Mouse (Mus musculus): Measurements from ENCODE around the gene Arhgap45. TPM values are rescaled to one million over a fixed set of nuclear protein-coding genes. Genes with fewer than 3 reads are reported as not detected.

Arhgap45 gene
- polyA plus RNA-seq, 1 experiment, result 1.6 TPM

DNA sequence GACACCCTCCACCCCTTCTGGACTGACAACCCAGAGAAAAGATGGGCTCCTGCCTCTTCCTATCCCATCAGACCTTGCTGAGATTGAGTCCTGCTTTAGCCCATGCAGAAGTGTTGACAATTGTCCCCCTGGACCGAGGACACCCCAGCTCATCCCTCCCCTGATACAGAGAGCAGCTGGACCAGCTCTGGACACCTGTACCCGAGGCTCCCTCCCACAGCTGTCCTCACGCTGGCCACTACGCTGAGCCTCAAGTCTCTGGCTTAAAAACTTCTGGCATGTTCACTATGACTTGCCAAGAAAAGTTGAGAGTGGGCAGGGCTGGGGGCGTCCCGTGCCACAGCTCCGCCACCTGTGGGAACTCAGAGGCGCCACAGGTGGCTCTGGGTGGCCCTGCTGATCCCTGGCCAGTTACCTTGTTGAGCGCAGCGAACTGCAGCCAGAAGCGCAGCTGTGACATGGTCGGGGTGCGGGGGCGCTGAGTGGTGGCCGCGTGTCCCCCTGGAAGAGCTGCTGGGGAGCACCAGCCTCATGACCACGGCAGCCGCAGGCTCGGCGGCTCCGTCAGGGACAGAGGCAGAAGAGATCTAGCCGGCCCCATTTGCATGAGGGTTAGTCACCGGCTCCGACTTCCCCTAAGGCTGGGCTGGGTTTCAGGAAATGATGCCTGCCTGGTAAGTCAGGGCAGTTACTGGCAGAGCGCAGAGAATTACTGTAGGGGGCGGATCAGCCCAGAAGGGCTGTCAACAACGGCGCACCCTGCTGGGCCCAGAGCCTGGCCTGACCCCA is 58.6 kb downstream of the Arhgap45 start:
- Histone ChIP-seq H3K79me2 (ENCODE audit: control insufficient read depth, insufficient read depth) (peaks cover 25% of the 10 kb centered on the region), H3K4me3 (ENCODE audit: insufficient read depth, poor library complexity, severe bottlenecking) (peak overlapping the region; percentile 19), H3K36me3 (ENCODE audit: control insufficient read depth, insufficient read depth) (peaks cover 32% of the 10 kb centered on the region), H3K27me3 (ENCODE audit: control insufficient read depth, insufficient read depth, insufficient read length) (no peaks in the 10 kb centered on the region), H3ac (ENCODE audit: control insufficient read depth, insufficient read length, low read depth) (peak overlapping the region; percentile 49), H3K79me3 (ENCODE audit: low read depth) (peaks cover 7% of the 10 kb centered on the region)
- TF ChIP-seq MYOD1 (IDR thresholded peaks at IDR 0.05; ENCODE audit: control insufficient read depth, insufficient read length, low read depth), result no peak
- TF ChIP-seq USF1 (IDR thresholded peaks at IDR 0.05; ENCODE audit: low read depth), result no peak
- TF ChIP-seq MAX (IDR thresholded peaks at IDR 0.05), result no peak
- peak; percentile 41 for TF ChIP-seq CTCF (IDR thresholded peaks at IDR 0.05; ENCODE audit: control insufficient read depth, insufficient read depth, insufficient read length)
- no peak for TF ChIP-seq CEBPB (IDR thresholded peaks at IDR 0.05; ENCODE audit: low read depth)
- TF ChIP-seq FOSL1 (IDR thresholded peaks at IDR 0.05; ENCODE audit: insufficient read depth, low read length, poor library complexity, severe bottlenecking), result no peak

DNA sequence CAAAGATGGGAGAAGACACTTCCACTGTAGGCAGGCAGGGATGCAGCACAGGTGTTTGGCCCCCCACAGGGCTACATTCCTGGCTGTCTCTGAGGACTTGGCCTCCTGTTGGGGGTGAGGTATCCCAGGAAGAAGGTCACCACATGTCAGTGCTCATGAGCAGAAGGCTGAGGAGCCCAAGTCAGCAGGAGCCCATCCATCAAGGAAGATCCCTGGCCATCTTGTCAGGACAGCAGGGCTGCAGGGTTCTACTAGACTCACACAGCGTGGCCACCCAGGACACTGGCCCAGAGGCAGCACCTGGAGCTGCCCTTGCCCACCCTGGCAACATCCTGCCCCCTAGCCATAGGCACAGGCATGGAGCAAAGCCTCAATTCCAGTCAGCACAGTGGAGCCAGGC is 59.5 kb downstream of the Arhgap45 start:
- no peak overlapping the region for H3K4me3 ChIP-seq (ENCODE audit: insufficient read depth, poor library complexity, severe bottlenecking)
- no peaks in the 10 kb centered on the region for H3K27me3 ChIP-seq (ENCODE audit: control insufficient read depth, insufficient read depth, insufficient read length)

DNA sequence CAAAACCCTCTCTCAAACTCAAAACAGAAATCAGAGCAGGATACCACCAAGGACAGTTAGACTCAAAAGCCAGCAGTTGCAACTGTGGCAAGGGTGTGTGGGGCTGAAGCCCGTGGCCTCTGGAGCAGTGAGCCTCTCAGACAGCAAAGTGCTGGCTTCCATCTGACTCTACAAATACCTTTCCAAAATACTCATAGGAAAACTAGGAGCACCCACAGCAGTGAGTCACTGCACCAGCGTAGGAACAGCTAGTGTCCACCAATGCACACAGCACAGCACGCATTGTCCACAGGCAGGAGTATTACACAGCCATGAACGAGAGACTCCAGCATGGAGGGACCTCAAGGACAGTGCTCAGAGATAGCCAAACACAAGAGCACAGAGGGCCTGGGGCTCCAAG is 59.9 kb downstream of the Arhgap45 start:
- Histone ChIP-seq H3ac (ENCODE audit: control insufficient read depth, insufficient read length, low read depth) (no peak overlapping the region), H3K4me3 (ENCODE audit: insufficient read depth, poor library complexity, severe bottlenecking) (no peak overlapping the region), H3K79me2 (ENCODE audit: control insufficient read depth, insufficient read depth) (peaks cover 23% of the 10 kb centered on the region), H3K36me3 (ENCODE audit: control insufficient read depth, insufficient read depth) (peaks cover 46% of the 10 kb centered on the region), H3K79me3 (ENCODE audit: low read depth) (peaks cover 7% of the 10 kb centered on the region), H3K27me3 (ENCODE audit: control insufficient read depth, insufficient read depth, insufficient read length) (no peaks in the 10 kb centered on the region)
- TF ChIP-seq MYOG (IDR thresholded peaks at IDR 0.05; ENCODE audit: control insufficient read depth, extremely low read depth, insufficient read length) (no peak), MAX (IDR thresholded peaks at IDR 0.05) (no peak), MYOD1 (IDR thresholded peaks at IDR 0.05; ENCODE audit: control insufficient read depth, insufficient read length, low read depth) (no peak), USF1 (IDR thresholded peaks at IDR 0.05; ENCODE audit: low read depth) (no peak), FOSL1 (IDR thresholded peaks at IDR 0.05; ENCODE audit: insufficient read depth, low read length, poor library complexity, severe bottlenecking) (no peak), CTCF (IDR thresholded peaks at IDR 0.05; ENCODE audit: control insufficient read depth, insufficient read depth, insufficient read length) (no peak), CEBPB (IDR thresholded peaks at IDR 0.05; ENCODE audit: low read depth) (no peak)

More for the DNA sequence above, 59.5 kb downstream of the Arhgap45 start:
- H3K79me3 ChIP-seq (ENCODE audit: low read depth), result peaks cover 7% of the 10 kb centered on the region
- H3ac ChIP-seq (ENCODE audit: control insufficient read depth, insufficient read length, low read depth), result peak overlapping the region; percentile 21
- H3K36me3 ChIP-seq (ENCODE audit: control insufficient read depth, insufficient read depth), result peaks cover 41% of the 10 kb centered on the region
- TF ChIP-seq MYOG (IDR thresholded peaks at IDR 0.05; ENCODE audit: control insufficient read depth, extremely low read depth, insufficient read length) (no peak), CEBPB (IDR thresholded peaks at IDR 0.05; ENCODE audit: low read depth) (no peak), FOSL1 (IDR thresholded peaks at IDR 0.05; ENCODE audit: insufficient read depth, low read length, poor library complexity, severe bottlenecking) (no peak), USF1 (IDR thresholded peaks at IDR 0.05; ENCODE audit: low read depth) (no peak), CTCF (IDR thresholded peaks at IDR 0.05; ENCODE audit: control insufficient read depth, insufficient read depth, insufficient read length) (no peak), MYOD1 (IDR thresholded peaks at IDR 0.05; ENCODE audit: control insufficient read depth, insufficient read length, low read depth) (no peak)
- H3K79me2 ChIP-seq (ENCODE audit: control insufficient read depth, insufficient read depth), result peaks cover 23% of the 10 kb centered on the region

DNA sequence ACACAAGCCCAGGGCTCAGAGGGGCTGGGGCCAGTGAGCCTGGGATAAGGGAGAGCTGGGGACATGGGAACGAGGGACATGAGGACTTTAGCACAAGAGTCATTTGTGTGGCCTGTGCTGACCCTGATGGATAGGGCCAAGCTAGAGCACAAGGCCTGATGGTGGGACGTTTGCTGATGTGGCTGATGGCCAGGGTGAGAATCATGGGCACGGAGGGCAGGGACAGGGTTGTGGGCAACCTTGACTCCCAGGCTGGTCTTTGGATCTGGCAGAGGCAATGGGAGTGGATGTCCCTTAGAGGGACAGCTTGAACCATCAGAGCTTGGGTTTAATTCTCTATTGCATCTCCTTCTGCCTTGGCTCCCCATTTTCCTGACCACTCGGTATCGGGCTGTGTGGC is 60.9 kb downstream of the Arhgap45 start:
- no peak overlapping the region for H3ac ChIP-seq (ENCODE audit: control insufficient read depth, insufficient read length, low read depth)
- H3K79me3 ChIP-seq (ENCODE audit: low read depth), result peaks cover 7% of the 10 kb centered on the region
- TF ChIP-seq USF1 (IDR thresholded peaks at IDR 0.05; ENCODE audit: low read depth), result no peak
- no peak for TF ChIP-seq FOSL1 (IDR thresholded peaks at IDR 0.05; ENCODE audit: insufficient read depth, low read length, poor library complexity, severe bottlenecking)
- no peak for TF ChIP-seq MAX (IDR thresholded peaks at IDR 0.05)
- no peak for TF ChIP-seq MYOG (IDR thresholded peaks at IDR 0.05; ENCODE audit: control insufficient read depth, extremely low read depth, insufficient read length)
- no peak for TF ChIP-seq CTCF (IDR thresholded peaks at IDR 0.05; ENCODE audit: control insufficient read depth, insufficient read depth, insufficient read length)
- peaks cover 17% of the 10 kb centered on the region for H3K79me2 ChIP-seq (ENCODE audit: control insufficient read depth, insufficient read depth)
- peaks cover 49% of the 10 kb centered on the region for H3K36me3 ChIP-seq (ENCODE audit: control insufficient read depth, insufficient read depth)
- H3K4me3 ChIP-seq (ENCODE audit: insufficient read depth, poor library complexity, severe bottlenecking), result no peak overlapping the region
- H3K27me3 ChIP-seq (ENCODE audit: control insufficient read depth, insufficient read depth, insufficient read length), result no peaks in the 10 kb centered on the region

DNA sequence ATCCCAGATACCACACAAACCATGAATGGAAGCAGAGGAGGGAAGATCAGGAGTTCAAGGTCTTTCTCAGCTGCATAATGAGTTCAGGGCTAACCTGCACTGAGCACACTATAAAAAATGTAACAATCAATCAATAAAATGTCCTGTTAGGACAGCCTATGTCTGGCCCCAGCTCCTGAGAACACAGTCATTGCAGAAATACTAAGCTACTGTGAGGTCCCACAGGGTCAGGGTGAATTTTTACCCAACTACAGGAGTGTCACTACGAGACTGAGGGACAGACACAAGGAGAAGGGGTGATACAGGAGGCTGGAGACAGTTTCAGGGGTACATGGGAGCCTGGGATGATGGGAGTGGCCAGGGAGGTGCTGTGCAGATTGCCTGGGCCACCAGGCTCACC is 61.9 kb downstream of the Arhgap45 start:
- no peak for TF ChIP-seq USF1 (IDR thresholded peaks at IDR 0.05; ENCODE audit: low read depth)
- TF ChIP-seq FOSL1 (IDR thresholded peaks at IDR 0.05; ENCODE audit: insufficient read depth, low read length, poor library complexity, severe bottlenecking), result no peak
- no peak for TF ChIP-seq CEBPB (IDR thresholded peaks at IDR 0.05; ENCODE audit: low read depth)
- no peak for TF ChIP-seq MYOD1 (IDR thresholded peaks at IDR 0.05; ENCODE audit: control insufficient read depth, insufficient read length, low read depth)
- TF ChIP-seq CTCF (IDR thresholded peaks at IDR 0.05; ENCODE audit: control insufficient read depth, insufficient read depth, insufficient read length), result no peak
- TF ChIP-seq MAX (IDR thresholded peaks at IDR 0.05), result no peak
- no peak for TF ChIP-seq MYOG (IDR thresholded peaks at IDR 0.05; ENCODE audit: control insufficient read depth, extremely low read depth, insufficient read length)
- Histone ChIP-seq H3K36me3 (ENCODE audit: control insufficient read depth, insufficient read depth) (peaks cover 59% of the 10 kb centered on the region), H3ac (ENCODE audit: control insufficient read depth, insufficient read length, low read depth) (no peak overlapping the region), H3K4me3 (ENCODE audit: insufficient read depth, poor library complexity, severe bottlenecking) (no peak overlapping the region), H3K79me3 (ENCODE audit: low read depth) (peaks cover 7% of the 10 kb centered on the region), H3K27me3 (ENCODE audit: control insufficient read depth, insufficient read depth, insufficient read length) (no peaks in the 10 kb centered on the region), H3K79me2 (ENCODE audit: control insufficient read depth, insufficient read depth) (peaks cover 15% of the 10 kb centered on the region)

Measured in C2C12 (cell line).